In genomic region chr14:50957146-50957545, GRCm38 (mm10) we compare ENCODE assay signal across 15 mouse cellular contexts. TPM values are rescaled to one million over a fixed set of nuclear protein-coding genes. Genes with fewer than 3 reads are reported as not detected.
DNase-seq lines count a peak whose midpoint lies in the region; ATAC-seq and TF ChIP-seq lines count a peak whose summit lies in the region.
"Not testable (repeated sequence)": the region's sequence is repeated elsewhere in the genome, so short reads cannot be mapped to it uniquely, and the experiment has no call there.
"Had no signal": no experiment of that assay in that cellular context is flagged by ENCODE, and none has a peak within 500 bp of the region (broad histone marks: within the 10 kb centered on the region; RNA-seq: fewer than 3 reads in every experiment).

No protein-coding gene starts in this region.

- not testable (repeated sequence) for H3K27me3 ChIP-seq in ES-Bruce4 (ENCODE audit: control insufficient read depth, insufficient read depth, low read length, poor library complexity, severe bottlenecking); intestine, embryonic 15.5 days (replicated peaks); liver, embryonic 14.5 days (ENCODE audit: control insufficient read depth, insufficient read depth, low read length); midbrain, embryonic 11.5 days (ENCODE audit: control insufficient read depth, insufficient read depth, low read length)

- not testable (repeated sequence) for H3K4me2 ChIP-seq in intestine, embryonic 15.5 days (replicated peaks); midbrain, embryonic 11.5 days
- H3K4me2 ChIP-seq in liver, embryonic 14.5 days (ENCODE audit: low read depth): peak overlapping the region; percentile 75

- WGBS in intestine, embryonic 15.5 days: 49% methylated on average over 3 of the region's 3 CpGs
- 15% methylated on average over 3 of the region's 3 CpGs for WGBS in liver, embryonic 14.5 days (ENCODE audit: insufficient replicate concordance)
- WGBS in midbrain, embryonic 11.5 days: 77% methylated on average over 3 of the region's 3 CpGs

- peak; percentile 26 for ATAC-seq in erythroblast, adult 5-6 weeks (replicated peaks; ENCODE audit: low FRiP score, poor library complexity, severe bottlenecking)
- peak; percentile 65 for ATAC-seq in intestine, embryonic 15.5 days
- not testable (repeated sequence) for ATAC-seq in liver, embryonic 14.5 days (ENCODE audit: insufficient read depth); midbrain, embryonic 11.5 days (ENCODE audit: low FRiP score)

- H3K9ac ChIP-seq in ES-Bruce4 (ENCODE audit: low read depth, poor library complexity, severe bottlenecking): 0 out of 2 replicates have a peak overlapping the region, but pooled peaks have one; percentile 40
- not testable (repeated sequence) for H3K9ac ChIP-seq in intestine, embryonic 15.5 days; midbrain, embryonic 11.5 days (ENCODE audit: low read length)
- H3K9ac ChIP-seq in liver, embryonic 14.5 days (replicated peaks): peak overlapping the region; percentile 70

- not testable (repeated sequence) for H3K4me3 ChIP-seq in ES-Bruce4 (ENCODE audit: low read depth, low read length); intestine, embryonic 15.5 days (replicated peaks); midbrain, embryonic 11.5 days (ENCODE audit: low read depth, low read length)
- peak overlapping the region in 1 of 2 experiments; percentile 54; a peak in 2 of 4 replicates for H3K4me3 ChIP-seq in liver, embryonic 14.5 days (ENCODE audit: insufficient read depth in 1 of 2, low read depth in 2 of 2, low read length in 2 of 2)

- not testable (repeated sequence) for TF ChIP-seq EP300 in ES-Bruce4 (IDR thresholded peaks at IDR 0.05; ENCODE audit: insufficient read depth, low read depth, low read length); liver, embryonic 14.5 days (IDR thresholded peaks at IDR 0.05; ENCODE audit: low read depth)

- H3K9me3 ChIP-seq in ES-Bruce4 (replicated peaks; ENCODE audit: control insufficient read depth, insufficient read depth, low read length, poor library complexity, severe bottlenecking); intestine, embryonic 15.5 days; liver, embryonic 14.5 days (ENCODE audit: control insufficient read depth, low read length); midbrain, embryonic 11.5 days (ENCODE audit: control insufficient read depth, low read length): not testable (repeated sequence)

- not testable (repeated sequence) for TF ChIP-seq POLR2A in ES-Bruce4 (IDR thresholded peaks at IDR 0.05; ENCODE audit: insufficient read depth, low read length)

- TF ChIP-seq CTCF in ES-Bruce4 (IDR thresholded peaks at IDR 0.05; ENCODE audit: low read depth, low read length); liver, embryonic 14.5 days (IDR thresholded peaks at IDR 0.05; ENCODE audit: low read depth): not testable (repeated sequence)

- H3K27ac ChIP-seq in ES-Bruce4 (ENCODE audit: insufficient read depth, low read length); intestine, embryonic 15.5 days; midbrain, embryonic 11.5 days (ENCODE audit: low read depth, low read length): not testable (repeated sequence)
- peak overlapping the region; percentile 77 for H3K27ac ChIP-seq in liver, embryonic 14.5 days

- not testable (repeated sequence) for H3K36me3 ChIP-seq in ES-Bruce4 (ENCODE audit: control insufficient read depth, insufficient read depth, low read length, poor library complexity, severe bottlenecking); intestine, embryonic 15.5 days; liver, embryonic 14.5 days (replicated peaks; ENCODE audit: control insufficient read depth, insufficient read depth, low read depth); midbrain, embryonic 11.5 days (ENCODE audit: control insufficient read depth, insufficient read depth, low read length)

- DNase-seq in kidney, adult 9 months: peak; percentile 52
- DNase-seq in liver, embryonic 14.5 days (ENCODE audit: low read depth in 3 of 3, low spot score in 3 of 3): not testable (repeated sequence)
- peak; percentile 56 for DNase-seq in midbrain, embryonic 11.5 days (ENCODE audit: low spot score, missing footprints)
- peak; percentile 59 for DNase-seq in yolk sac, embryonic 10.5 days (ENCODE audit: low spot score)

- not testable (repeated sequence) for H3K4me1 ChIP-seq in ES-Bruce4 (ENCODE audit: control insufficient read depth, insufficient read depth, low read length); intestine, embryonic 15.5 days (replicated peaks); midbrain, embryonic 11.5 days (ENCODE audit: control insufficient read depth, insufficient read depth, low read length)
- H3K4me1 ChIP-seq in liver, embryonic 14.5 days (replicated peaks; ENCODE audit: control insufficient read depth in 2 of 2, insufficient read depth in 2 of 2, low read length in 1 of 2): peaks cover 10 to 26% of the 10 kb centered on the region in 2 experiments; a peak in 3 of 4 replicates

RNA-seq across cellular contexts. Expression of gene Pnp2, which starts 1.4 kb away (rescaled TPM):
- 6.1 and 9.4 TPM in 2 replicates for polyA plus RNA-seq in ES-Bruce4 (2011; ENCODE audit: insufficient read depth, insufficient read length, low read depth, missing spikeins)
- total RNA-seq in erythroblast, adult 5-6 weeks (2015; ENCODE audit: low replicate concordance): 161 and 174 TPM in 2 replicates
- total RNA-seq in erythroblast, adult 5-6 weeks (2017; ENCODE audit: low replicate concordance): 56.1 and 122 TPM in 2 replicates
- 2.6 and 3.0 TPM in 2 replicates for polyA plus RNA-seq in intestine, embryonic 15.5 days (2015; fragmentation: Nextera tagmentation; extraction: Ambion mirVana)
- 6.5 and 9.8 TPM in 2 replicates for polyA plus RNA-seq in liver, embryonic 14.5 days (2012; rRNA removed)
- 12.0 and 13.7 TPM in 2 replicates for polyA plus RNA-seq in liver, embryonic 14.5 days (2014; fragmentation: Nextera tagmentation; extraction: Ambion mirVana)
- 0.55 and 0.57 TPM in 2 replicates for polyA plus RNA-seq in midbrain, embryonic 11.5 days (2014; fragmentation: Nextera tagmentation; extraction: Ambion mirVana)
- polyA plus RNA-seq: heart, embryonic 13.5 days had no signal

RNA-seq across cellular contexts. Expression of gene Gm49342, which starts 12.8 kb away (rescaled TPM):
- polyA plus RNA-seq in ES-Bruce4 (2011; ENCODE audit: insufficient read depth, insufficient read length, low read depth, missing spikeins): 24.9 and 31.0 TPM in 2 replicates
- not detected in 2 replicates for total RNA-seq in erythroblast, adult 5-6 weeks (2015; ENCODE audit: low replicate concordance)
- not detected in 2 replicates for total RNA-seq in erythroblast, adult 5-6 weeks (2017; ENCODE audit: low replicate concordance)
- polyA plus RNA-seq in intestine, embryonic 15.5 days (2015; fragmentation: Nextera tagmentation; extraction: Ambion mirVana): not detected in 2 replicates
- polyA plus RNA-seq in liver, embryonic 14.5 days (2012; rRNA removed): 41.4 and 65.9 TPM in 2 replicates
- polyA plus RNA-seq in liver, embryonic 14.5 days (2014; fragmentation: Nextera tagmentation; extraction: Ambion mirVana): not detected in 2 replicates
- not detected in 2 replicates for polyA plus RNA-seq in midbrain, embryonic 11.5 days (2014; fragmentation: Nextera tagmentation; extraction: Ambion mirVana)
- total RNA-seq: granulocyte monocyte progenitor cell, adult 5-6 weeks had no signal
- polyA plus RNA-seq: embryonic facial prominence, embryonic 12.5 days; forebrain, embryonic 10.5 days; forebrain, embryonic 14.5 days; heart, embryonic 13.5 days; heart, postnatal 0 days; hindbrain, embryonic 11.5 days; hindbrain, embryonic 15.5 days had no signal

RNA-seq across cellular contexts. Expression of gene Pnp, which starts 26.3 kb away (rescaled TPM):
- polyA plus RNA-seq in ES-Bruce4 (2011; ENCODE audit: insufficient read depth, insufficient read length, low read depth, missing spikeins): 58.9 and 64.4 TPM in 2 replicates
- total RNA-seq in erythroblast, adult 5-6 weeks (2015; ENCODE audit: low replicate concordance): 357 and 415 TPM in 2 replicates
- 529 and 542 TPM in 2 replicates for total RNA-seq in erythroblast, adult 5-6 weeks (2017; ENCODE audit: low replicate concordance)
- 96.6 and 99.1 TPM in 2 replicates for polyA plus RNA-seq in intestine, embryonic 15.5 days (2015; fragmentation: Nextera tagmentation; extraction: Ambion mirVana)
- polyA plus RNA-seq in liver, embryonic 14.5 days (2012; rRNA removed): 65.8 and 81.4 TPM in 2 replicates
- 87.0 and 91.4 TPM in 2 replicates for polyA plus RNA-seq in liver, embryonic 14.5 days (2014; fragmentation: Nextera tagmentation; extraction: Ambion mirVana)
- 73.6 and 76.3 TPM in 2 replicates for polyA plus RNA-seq in midbrain, embryonic 11.5 days (2014; fragmentation: Nextera tagmentation; extraction: Ambion mirVana)

RNA-seq across cellular contexts. Expression of gene Pip4p1, which starts 26.5 kb away (rescaled TPM):
- 90.3 and 95.5 TPM in 2 replicates for polyA plus RNA-seq in ES-Bruce4 (2011; ENCODE audit: insufficient read depth, insufficient read length, low read depth, missing spikeins)
- total RNA-seq in erythroblast, adult 5-6 weeks (2015; ENCODE audit: low replicate concordance): 19.6 and 22.3 TPM in 2 replicates
- total RNA-seq in erythroblast, adult 5-6 weeks (2017; ENCODE audit: low replicate concordance): 18.0 and 21.5 TPM in 2 replicates
- 65.5 and 67.5 TPM in 2 replicates for polyA plus RNA-seq in intestine, embryonic 15.5 days (2015; fragmentation: Nextera tagmentation; extraction: Ambion mirVana)
- 16.7 and 24.7 TPM in 2 replicates for polyA plus RNA-seq in liver, embryonic 14.5 days (2012; rRNA removed)
- polyA plus RNA-seq in liver, embryonic 14.5 days (2014; fragmentation: Nextera tagmentation; extraction: Ambion mirVana): 16.9 and 18.7 TPM in 2 replicates
- polyA plus RNA-seq in midbrain, embryonic 11.5 days (2014; fragmentation: Nextera tagmentation; extraction: Ambion mirVana): 48.4 and 59.0 TPM in 2 replicates

RNA-seq across cellular contexts. Expression of gene Apex1, which starts 32.4 kb away (rescaled TPM):
- 165 and 181 TPM in 2 replicates for polyA plus RNA-seq in ES-Bruce4 (2011; ENCODE audit: insufficient read depth, insufficient read length, low read depth, missing spikeins)
- 21.9 and 26.3 TPM in 2 replicates for total RNA-seq in erythroblast, adult 5-6 weeks (2015; ENCODE audit: low replicate concordance)
- 12.3 and 13.4 TPM in 2 replicates for total RNA-seq in erythroblast, adult 5-6 weeks (2017; ENCODE audit: low replicate concordance)
- polyA plus RNA-seq in intestine, embryonic 15.5 days (2015; fragmentation: Nextera tagmentation; extraction: Ambion mirVana): 236 and 265 TPM in 2 replicates
- polyA plus RNA-seq in liver, embryonic 14.5 days (2012; rRNA removed): 34.5 and 51.3 TPM in 2 replicates
- 85.7 and 90.8 TPM in 2 replicates for polyA plus RNA-seq in liver, embryonic 14.5 days (2014; fragmentation: Nextera tagmentation; extraction: Ambion mirVana)
- polyA plus RNA-seq in midbrain, embryonic 11.5 days (2014; fragmentation: Nextera tagmentation; extraction: Ambion mirVana): 401 and 413 TPM in 2 replicates
